Mouse (Mus musculus) liver, postnatal 0 days (tissue): ENCODE data around the gene Mmp17. TPM values are rescaled to one million over a fixed set of nuclear protein-coding genes. Genes with fewer than 3 reads are reported as not detected.

ENCODE experiments used
- ATAC-seq: fragments of 200-750 bp; cut with Nextera tagmentation; 2 replicates; pipeline ENCODE4 v1.8.0; 2017; ENCODE audit warnings: mild to moderate bottlenecking, moderate library complexity
- DNase-seq: peaks from one replicate; pipeline ENCODE4 v3.0.0-alpha.2; 2016
- H3K27ac ChIP-seq: fragments of 300-500 bp; sonication (generic); 2 replicates; pipeline ENCODE4 v1.5.1; 2014; ENCODE audit warnings: antibody characterized with exemption, moderate library complexity, mild to moderate bottlenecking, low read depth
- H3K27me3 ChIP-seq: fragments of 300-500 bp; sonication (generic); 2 replicates; pipeline ENCODE4 v1.6.1; 2014; ENCODE audit warnings: low read length, control low read depth, mixed read lengths; ENCODE audit not compliant: insufficient read depth
- H3K36me3 ChIP-seq: fragments of 300-500 bp; sonication (generic); replicated peaks from 2 replicates; pipeline ENCODE4 v1.6.1; 2014; ENCODE audit warnings: mild to moderate bottlenecking, control low read depth, low read length, moderate library complexity, mixed read lengths; ENCODE audit not compliant: insufficient read depth
- H3K4me1 ChIP-seq: fragments of 300-500 bp; sonication (generic); 2 replicates; pipeline ENCODE4 v1.6.1; 2014; ENCODE audit warnings: antibody characterized with exemption, mild to moderate bottlenecking, control low read depth; ENCODE audit not compliant: insufficient read depth
- H3K4me2 ChIP-seq: fragments of 300-500 bp; sonication (generic); 2 replicates; pipeline ENCODE4 v1.6.1; 2014; ENCODE audit warnings: low read depth, mild to moderate bottlenecking, low read length, moderate library complexity, mixed read lengths
- H3K4me3 ChIP-seq: fragments of 300-500 bp; sonication (generic); 2 replicates; pipeline ENCODE4 v1.5.1; 2014; ENCODE audit warnings: low read depth, low read length
- H3K9ac ChIP-seq: fragments of 300-500 bp; sonication (generic); replicated peaks from 2 replicates; pipeline ENCODE4 v1.6.1; 2014; ENCODE audit warnings: mild to moderate bottlenecking, moderate library complexity
- H3K9me3 ChIP-seq: fragments of 300-500 bp; sonication (generic); 2 replicates; pipeline ENCODE4 v1.6.1; 2016; ENCODE audit warnings: mild to moderate bottlenecking, control low read depth, low read length, mixed read lengths
- CTCF ChIP-seq: sonication (generic); IDR thresholded peaks from 2 replicates; pipeline ENCODE4 v1.5.1; 2016; ENCODE audit warnings: antibody characterized with exemption, low read depth
- EP300 ChIP-seq: IDR thresholded peaks from 2 replicates; pipeline ENCODE4 v1.6.1; 2016; ENCODE audit warnings: antibody characterized with exemption, low read depth, mild to moderate bottlenecking
- WGBS: fragments of 180-500 bp; shearing (Covaris S2); extraction: QIAGEN DNeasy Blood & Tissue Kit; methylation state at CpG from one replicate; pipeline ENCODE4 v1.1.7; 2014; ENCODE audit not compliant: insufficient replicate concordance; 5-methylcytosine and 5-hydroxymethylcytosine counted together
- polyA plus RNA-seq: library from polyadenylated mRNA; unstranded; fragments of >200 nt; fragmentation: Nextera tagmentation; extraction: Ambion mirVana; gene quantifications from 2 replicates; pipeline ENCODE4 v1.2.1, GENCODE M21; 2015

Gene Mmp17
- polyA plus RNA-seq, 1 experiment from 2014 or later = 0.07 TPM

GRCm38 (mm10) chr5:129584583-129585541 lies 893 bp downstream of the Mmp17 start:
- Histone ChIP-seq H3K27me3 (peaks cover 59% of the 10 kb centered on the region), H3K4me3 (peak overlapping the region; percentile 70), H3K9me3 (no peaks in the 10 kb centered on the region), H3K4me1 (peaks cover 28% of the 10 kb centered on the region), H3K36me3 (no peaks in the 10 kb centered on the region), H3K27ac (no peak overlapping the region), H3K9ac (no peak overlapping the region), H3K4me2 (peak overlapping the region; percentile 98)
- ATAC-seq (no peak), DNase-seq (peak; percentile 45)
- no peak for TF ChIP-seq EP300
- TF ChIP-seq CTCF = no peak
- WGBS = under 1% methylated on average over 76 of the region's 76 CpGs

- Histone ChIP-seq H3K9me3 (no peaks in the 10 kb centered on the region), H3K4me1 (peaks cover 28% of the 10 kb centered on the region), H3K4me2 (peak overlapping the region; percentile 98), H3K4me3 (no peak overlapping the region; the same call in 1 of the 2 replicates), H3K36me3 (no peaks in the 10 kb centered on the region), H3K27me3 (peaks cover 63% of the 10 kb centered on the region), H3K9ac (no peak overlapping the region), H3K27ac (no peak overlapping the region)
- ATAC-seq (peak; percentile 40), DNase-seq (peak; percentile 87)
- WGBS = 4% methylated on average over 17 of the region's 17 CpGs
- no peak for TF ChIP-seq EP300
- TF ChIP-seq CTCF = peak; percentile 95
Observed at GRCm38 (mm10) chr5:129586016-129586415, 2.0 kb downstream of the Mmp17 start.

- H3K4me1 ChIP-seq = peaks cover 28% of the 10 kb centered on the region
- H3K4me3 ChIP-seq = no peak overlapping the region; the same call in 1 of the 2 replicates
- WGBS = 38% methylated on average over 13 of the region's 13 CpGs
- H3K27ac ChIP-seq = no peak overlapping the region
- H3K27me3 ChIP-seq = peaks cover 63% of the 10 kb centered on the region
- peak overlapping the region; percentile 98 for H3K4me2 ChIP-seq
- H3K9me3 ChIP-seq = no peaks in the 10 kb centered on the region
- TF ChIP-seq CTCF (no peak), EP300 (no peak)
- H3K36me3 ChIP-seq = no peaks in the 10 kb centered on the region
- ATAC-seq = no peak
- H3K9ac ChIP-seq = no peak overlapping the region
- no peak for DNase-seq
Observed at GRCm38 (mm10) chr5:129586471-129586870, 2.5 kb downstream of the Mmp17 start.

- no peak for TF ChIP-seq CTCF
- TF ChIP-seq EP300 = no peak
- WGBS = 35% methylated on average over 11 of the region's 11 CpGs
- no peak overlapping the region for H3K4me3 ChIP-seq
- ATAC-seq (no peak), DNase-seq (no peak)
- peaks cover 5% of the 10 kb centered on the region for H3K4me1 ChIP-seq
- peaks cover 22% of the 10 kb centered on the region for H3K27me3 ChIP-seq
- H3K27ac ChIP-seq = no peak overlapping the region
- H3K36me3 ChIP-seq = no peaks in the 10 kb centered on the region
- no peaks in the 10 kb centered on the region for H3K9me3 ChIP-seq
- H3K9ac ChIP-seq = no peak overlapping the region
- H3K4me2 ChIP-seq = no peak overlapping the region
Observed at GRCm38 (mm10) chr5:129590915-129591314, 6.9 kb downstream of the Mmp17 start.

- peak; percentile 98 for TF ChIP-seq CTCF
- TF ChIP-seq EP300 = no peak
- peaks cover 5% of the 10 kb centered on the region; the same call in 1 of the 2 replicates for H3K27me3 ChIP-seq
- DNase-seq = peak; percentile 88
- H3K4me1 ChIP-seq = no peaks in the 10 kb centered on the region
- H3K27ac ChIP-seq = no peak overlapping the region
- ATAC-seq = no peak
- H3K36me3 ChIP-seq = no peaks in the 10 kb centered on the region
- WGBS = 35% methylated on average over 19 of the region's 19 CpGs
- H3K4me3 ChIP-seq = no peak overlapping the region
- H3K4me2 ChIP-seq = no peak overlapping the region
- no peaks in the 10 kb centered on the region for H3K9me3 ChIP-seq
- H3K9ac ChIP-seq = no peak overlapping the region
Observed at GRCm38 (mm10) chr5:129594116-129595114, 10.4 kb downstream of the Mmp17 start.
